Mouse (Mus musculus) limb, embryonic 11.5 days (tissue): Measurements from ENCODE around the gene Dynlt1a. TPM values are rescaled to one million over a fixed set of nuclear protein-coding genes. Genes with fewer than 3 reads are reported as not detected.
"Not testable (repeated sequence)": the region's sequence is repeated elsewhere in the genome, so short reads cannot be mapped to it uniquely, and the experiment has no call there.

Experiments used
- ATAC-seq: fragments of 200-750 bp; cut with Nextera tagmentation; 2 replicates; pipeline ENCODE4 v1.8.0; 2017; ENCODE audit warnings: low read depth; ENCODE audit not compliant: insufficient number of reproducible peaks, low FRiP score, low TSS enrichment
- DNase-seq: peaks from one replicate; pipeline ENCODE4 v3.0.0-alpha.2; 2015; ENCODE audit warnings: low spot score
- H3K27ac ChIP-seq: fragments of 300-500 bp; sonication (generic); replicated peaks from 2 replicates; pipeline ENCODE4 v1.5.1; 2014; ENCODE audit warnings: low read depth, mild to moderate bottlenecking, low read length
- H3K27me3 ChIP-seq: fragments of 300-500 bp; sonication (generic); 2 replicates; pipeline ENCODE4 v1.6.1; 2014; ENCODE audit warnings: mild to moderate bottlenecking, low read length, mixed read lengths; ENCODE audit not compliant: control insufficient read depth, insufficient read depth
- H3K36me3 ChIP-seq: fragments of 300-500 bp; sonication (generic); 2 replicates; pipeline ENCODE4 v1.6.1; 2014; ENCODE audit warnings: mild to moderate bottlenecking, low read length, moderate library complexity, mixed read lengths; ENCODE audit not compliant: control insufficient read depth, insufficient read depth
- H3K4me1 ChIP-seq: fragments of 300-500 bp; sonication (generic); 2 replicates; pipeline ENCODE4 v1.6.1; 2014; ENCODE audit warnings: low read length, mixed read lengths; ENCODE audit not compliant: control insufficient read depth, insufficient read depth
- H3K4me2 ChIP-seq: fragments of 300-500 bp; sonication (generic); 2 replicates; pipeline ENCODE4 v1.6.1; 2014; ENCODE audit warnings: low read depth, mild to moderate bottlenecking, moderate library complexity; ENCODE audit not compliant: severe bottlenecking
- H3K4me3 ChIP-seq: fragments of 300-500 bp; sonication (generic); 2 replicates; pipeline ENCODE4 v1.5.1; 2014; ENCODE audit warnings: low read depth, low read length
- H3K9ac ChIP-seq: fragments of 300-500 bp; sonication (generic); 2 replicates; pipeline ENCODE4 v1.6.1; 2014; ENCODE audit warnings: mild to moderate bottlenecking, low read length
- H3K9me3 ChIP-seq: fragments of 300-500 bp; sonication (generic); 2 replicates; pipeline ENCODE4 v1.6.1; 2016; ENCODE audit warnings: low read length; ENCODE audit not compliant: control insufficient read depth
- WGBS: fragments of 180-500 bp; shearing (Covaris S2); extraction: QIAGEN DNeasy Blood & Tissue Kit; methylation state at CpG from one replicate; pipeline ENCODE4 v1.1.7; 2014; 5-methylcytosine and 5-hydroxymethylcytosine counted together
- polyA plus RNA-seq: library from polyadenylated mRNA; unstranded; fragments of >200 nt; fragmentation: Nextera tagmentation; extraction: Ambion mirVana; gene quantifications from 2 replicates; pipeline ENCODE4 v1.2.1, GENCODE M21; 2014

The Dynlt1a gene
- polyA plus RNA-seq, 1 experiment from 2014 or later, result 25.6 TPM

DNA sequence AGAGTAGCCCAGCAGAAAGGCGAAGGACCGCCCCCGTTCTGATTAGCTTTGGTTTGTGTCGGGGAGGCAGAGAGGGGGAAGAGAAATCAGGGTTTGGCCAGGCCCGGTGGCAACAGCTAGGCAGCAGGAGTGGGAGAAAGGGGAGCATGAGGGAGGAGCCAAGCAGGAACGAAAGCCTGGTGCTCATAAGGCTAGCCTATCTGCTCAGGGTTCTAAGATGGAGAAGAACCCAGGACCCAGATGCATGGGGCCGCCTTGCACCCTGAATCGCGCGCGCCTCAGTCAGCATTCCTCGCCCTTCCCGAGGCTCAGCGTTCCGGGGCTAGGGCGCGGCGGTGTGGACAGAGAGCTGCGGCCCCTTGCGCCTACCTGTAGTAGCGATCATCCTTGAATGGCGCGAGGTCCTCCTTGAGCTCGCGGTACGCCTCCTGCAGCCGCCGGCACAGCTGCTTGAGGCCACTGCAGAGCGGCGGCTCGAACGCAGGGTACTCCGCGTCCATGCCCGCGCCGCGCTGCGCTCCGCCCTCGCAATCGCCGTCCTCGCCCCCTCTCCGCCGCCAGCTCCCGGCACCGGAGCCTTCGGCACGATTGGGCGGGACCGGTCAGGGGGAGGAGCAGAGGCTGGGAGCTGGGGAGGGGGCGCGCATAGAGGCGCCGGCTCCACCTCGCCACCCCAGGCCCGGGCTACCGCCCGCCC is 3.9 kb upstream of the Dynlt1a start:
- ATAC-seq, result peak; percentile 36

DNA sequence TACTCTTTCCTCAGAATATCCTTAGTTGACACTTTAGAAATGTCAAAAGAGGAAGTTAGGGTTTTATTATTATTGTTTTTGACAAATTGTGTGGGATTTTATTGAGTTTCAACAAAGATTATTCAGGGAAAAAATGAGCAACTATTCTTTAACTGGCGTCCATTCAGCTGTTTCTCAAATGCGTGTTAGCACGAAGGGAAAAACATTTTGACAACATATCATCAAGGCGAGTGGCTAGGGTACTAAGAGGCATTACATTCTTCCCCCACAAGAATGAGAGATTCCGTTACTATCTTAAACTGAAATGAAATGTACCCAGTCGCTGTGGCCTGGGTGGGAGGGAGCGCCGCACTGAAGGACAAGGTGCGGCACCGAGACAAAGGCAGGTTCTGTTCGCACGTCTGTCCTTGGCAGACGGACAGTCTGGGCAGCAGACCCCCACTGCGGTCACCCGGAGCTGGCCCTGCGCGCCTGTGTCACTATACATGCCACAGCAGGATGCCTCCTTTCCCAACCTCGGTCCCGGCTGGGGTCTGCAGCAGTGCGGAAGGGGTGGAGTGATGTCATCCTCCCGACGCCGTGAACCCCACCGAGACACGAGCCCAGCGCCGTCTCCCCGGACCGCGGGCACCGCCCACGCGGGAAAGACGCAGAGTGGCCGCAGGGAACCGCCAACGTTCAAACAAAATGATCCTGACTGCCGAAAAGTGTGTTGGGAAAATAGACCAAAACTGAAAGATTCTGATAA is 747 bp downstream of the Dynlt1a start:
- 5% methylated on average over 37 of the region's 38 CpGs for WGBS
- DNase-seq, result peak; percentile 27
- not testable (repeated sequence) for H3K9me3 ChIP-seq, ATAC-seq, H3K36me3 ChIP-seq, H3K27ac ChIP-seq, H3K9ac ChIP-seq, H3K4me1 ChIP-seq, H3K27me3 ChIP-seq
- H3K4me2 ChIP-seq, result peak overlapping the region; percentile 47
- H3K4me3 ChIP-seq, result peak overlapping the region; percentile 27

More for the DNA sequence above, 3.9 kb upstream of the Dynlt1a start:
- DNase-seq, H3K4me2 ChIP-seq, H3K27ac ChIP-seq, H3K4me3 ChIP-seq, H3K9me3 ChIP-seq, H3K27me3 ChIP-seq, H3K9ac ChIP-seq, H3K36me3 ChIP-seq, H3K4me1 ChIP-seq: not testable (repeated sequence)
- WGBS, result 3% methylated on average over 5 of the region's 60 CpGs

- H3K4me1 ChIP-seq, ATAC-seq, H3K27ac ChIP-seq, H3K4me2 ChIP-seq, H3K4me3 ChIP-seq, H3K9ac ChIP-seq, DNase-seq, H3K36me3 ChIP-seq, H3K27me3 ChIP-seq, H3K9me3 ChIP-seq: not testable (repeated sequence)
- WGBS, result 60% methylated on average over 2 of the region's 4 CpGs
Observed at GRCm38 (mm10) chr17:6315706-6316105, 1.6 kb downstream of the Dynlt1a start.

GRCm38 (mm10) chr17:6314493-6314892 is 2.8 kb downstream of the Dynlt1a start:
- not testable (repeated sequence) for H3K36me3 ChIP-seq, ATAC-seq, H3K27ac ChIP-seq, H3K4me3 ChIP-seq, H3K9me3 ChIP-seq, H3K9ac ChIP-seq, DNase-seq, H3K4me2 ChIP-seq, H3K27me3 ChIP-seq, H3K4me1 ChIP-seq
- 71% methylated on average over 2 of the region's 3 CpGs for WGBS

GRCm38 (mm10) chr17:6312755-6313154 is 4.5 kb downstream of the Dynlt1a start:
- H3K27ac ChIP-seq, H3K9ac ChIP-seq, H3K4me3 ChIP-seq, H3K4me2 ChIP-seq, H3K4me1 ChIP-seq, H3K27me3 ChIP-seq, ATAC-seq, H3K36me3 ChIP-seq, DNase-seq, H3K9me3 ChIP-seq: not testable (repeated sequence)
- 80% methylated on average over 3 of the region's 3 CpGs for WGBS

GRCm38 (mm10) chr17:6311716-6312115 is 5.6 kb downstream of the Dynlt1a start:
- H3K4me1 ChIP-seq, DNase-seq, ATAC-seq, H3K4me2 ChIP-seq, H3K27me3 ChIP-seq, H3K4me3 ChIP-seq, H3K36me3 ChIP-seq, H3K9me3 ChIP-seq, H3K27ac ChIP-seq, H3K9ac ChIP-seq: not testable (repeated sequence)
- 91% methylated on average over 7 of the region's 7 CpGs for WGBS

DNA sequence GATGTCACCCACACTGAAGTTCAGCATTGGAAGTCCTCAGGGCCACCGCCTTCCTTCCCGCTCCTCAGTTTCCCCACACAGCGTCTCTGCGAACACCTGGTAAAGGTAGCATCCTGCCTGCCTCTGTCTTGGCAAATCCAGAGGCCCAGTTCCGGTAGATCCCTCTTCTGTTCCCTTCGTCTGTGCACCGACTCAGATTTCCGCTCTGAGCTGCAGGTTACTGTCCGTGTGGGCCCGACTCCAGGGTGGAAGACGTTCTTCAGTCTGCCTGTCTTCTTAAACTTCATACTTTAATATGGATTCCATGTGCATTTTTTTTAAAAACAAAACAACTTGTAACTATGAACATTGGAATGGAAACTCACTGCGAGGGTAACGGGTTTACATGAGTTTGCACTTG is 10.8 kb downstream of the Dynlt1a start:
- H3K27ac ChIP-seq, H3K27me3 ChIP-seq, DNase-seq, H3K4me2 ChIP-seq, H3K9ac ChIP-seq, ATAC-seq, H3K9me3 ChIP-seq, H3K4me1 ChIP-seq, H3K36me3 ChIP-seq, H3K4me3 ChIP-seq: not testable (repeated sequence)
- 92% methylated on average over 9 of the region's 13 CpGs for WGBS

- H3K4me3 ChIP-seq, H3K27me3 ChIP-seq, H3K27ac ChIP-seq, DNase-seq, H3K9ac ChIP-seq, H3K9me3 ChIP-seq, ATAC-seq, H3K4me2 ChIP-seq, H3K4me1 ChIP-seq, H3K36me3 ChIP-seq: not testable (repeated sequence)
- WGBS, result 93% methylated on average over 12 of the region's 12 CpGs
Observed at GRCm38 (mm10) chr17:6305656-6306270, 11.5 kb downstream of the Dynlt1a start.
